Mouse (Mus musculus): ENCODE data around the gene Rnf151. TPM values are rescaled to one million over a fixed set of nuclear protein-coding genes. Genes with fewer than 3 reads are reported as not detected.

Rnf151 gene
- polyA plus RNA-seq, 1 experiment from 2014 or later: not detected

DNA sequence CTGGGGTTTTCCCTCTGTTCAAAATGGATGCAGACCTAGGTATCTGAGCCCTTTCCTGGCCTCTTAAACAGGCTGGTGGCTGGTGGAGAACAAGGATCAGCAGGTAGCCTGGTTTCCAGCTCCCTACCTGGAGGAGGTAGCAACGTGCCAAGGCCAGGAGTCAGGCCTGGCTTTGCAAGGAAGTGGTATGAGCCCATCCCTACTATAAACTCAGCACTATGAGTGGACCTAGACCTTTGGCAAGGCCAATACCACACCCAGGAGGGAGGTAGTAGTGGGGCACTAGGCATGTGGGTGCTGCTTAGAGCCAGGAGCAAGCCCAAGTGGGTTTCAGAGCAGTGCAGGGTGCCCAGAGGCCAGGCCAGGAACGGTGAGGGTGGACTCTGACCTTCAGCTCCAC, 18.4 kb downstream of the Rnf151 start:
- Histone ChIP-seq H3K4me1 (replicated peaks; ENCODE audit: insufficient read depth, low read length) (peaks cover 15% of the 10 kb centered on the region), H3K27ac (no peak overlapping the region), H3K27me3 (ENCODE audit: insufficient read depth, low read length) (no peaks in the 10 kb centered on the region), H3K36me3 (ENCODE audit: insufficient read depth, low read length) (peaks cover 29% of the 10 kb centered on the region), H3K4me3 (replicated peaks; ENCODE audit: low read depth, low read length) (no peak overlapping the region), H3K9me3 (replicated peaks; ENCODE audit: low read length) (no peaks in the 10 kb centered on the region), H3K9ac (ENCODE audit: low read depth, low read length) (no peak overlapping the region), H3K4me2 (ENCODE audit: low read length) (no peak overlapping the region)
- no peak for TF ChIP-seq CTCF (IDR thresholded peaks at IDR 0.05; ENCODE audit: low read depth)
- WGBS: 86% methylated on average over 2 of the region's 2 CpGs
- no peak for DNase-seq (ENCODE audit: low spot score)
- ATAC-seq (replicated peaks; ENCODE audit: low FRiP score, low read depth): no peak

DNA sequence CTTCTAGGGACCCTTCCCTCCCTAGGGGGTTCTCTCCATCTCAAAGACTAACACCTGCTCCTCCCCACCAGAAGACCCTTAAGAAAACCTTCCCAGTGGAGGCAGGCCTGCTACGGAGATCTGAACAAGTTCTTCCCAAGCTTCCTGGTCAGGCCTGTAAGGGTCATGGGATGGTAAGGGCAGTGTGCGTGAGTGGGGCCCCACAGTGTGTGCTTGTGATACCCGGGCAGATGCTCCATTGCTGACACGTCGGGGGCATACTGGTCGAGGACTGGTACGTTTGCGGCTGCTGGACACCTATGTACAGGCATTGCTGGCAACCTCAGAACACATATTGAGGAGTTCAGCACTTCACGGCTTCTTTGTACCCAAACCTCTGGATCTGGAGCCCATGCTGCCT, 19.1 kb downstream of the Rnf151 start:
- ATAC-seq (replicated peaks; ENCODE audit: low FRiP score, low read depth): no peak
- Histone ChIP-seq H3K27ac (no peak overlapping the region), H3K4me2 (ENCODE audit: low read length) (no peak overlapping the region), H3K9ac (ENCODE audit: low read depth, low read length) (no peak overlapping the region), H3K4me1 (replicated peaks; ENCODE audit: insufficient read depth, low read length) (peaks cover 15% of the 10 kb centered on the region), H3K9me3 (replicated peaks; ENCODE audit: low read length) (no peaks in the 10 kb centered on the region), H3K36me3 (ENCODE audit: insufficient read depth, low read length) (peaks cover 21% of the 10 kb centered on the region), H3K27me3 (ENCODE audit: insufficient read depth, low read length) (no peaks in the 10 kb centered on the region), H3K4me3 (replicated peaks; ENCODE audit: low read depth, low read length) (no peak overlapping the region)
- TF ChIP-seq CTCF (IDR thresholded peaks at IDR 0.05; ENCODE audit: low read depth): no peak
- 71% methylated on average over 9 of the region's 9 CpGs for WGBS
- no peak for DNase-seq (ENCODE audit: low spot score)

GRCm38 (mm10) chr17:24697985-24698384, 19.9 kb downstream of the Rnf151 start:
- H3K4me3 ChIP-seq (replicated peaks; ENCODE audit: low read depth, low read length): no peak overlapping the region
- H3K27ac ChIP-seq: no peak overlapping the region
- no peak overlapping the region for H3K4me2 ChIP-seq (ENCODE audit: low read length)
- H3K36me3 ChIP-seq (ENCODE audit: insufficient read depth, low read length): peaks cover 24% of the 10 kb centered on the region
- H3K27me3 ChIP-seq (ENCODE audit: insufficient read depth, low read length): no peaks in the 10 kb centered on the region
- ATAC-seq (replicated peaks; ENCODE audit: low FRiP score, low read depth) (no peak), DNase-seq (ENCODE audit: low spot score) (peak; percentile 21)
- H3K9me3 ChIP-seq (replicated peaks; ENCODE audit: low read length): no peaks in the 10 kb centered on the region
- no peak for TF ChIP-seq CTCF (IDR thresholded peaks at IDR 0.05; ENCODE audit: low read depth)
- H3K4me1 ChIP-seq (replicated peaks; ENCODE audit: insufficient read depth, low read length): peaks cover 15% of the 10 kb centered on the region
- 18% methylated on average over 5 of the region's 5 CpGs for WGBS
- H3K9ac ChIP-seq (ENCODE audit: low read depth, low read length): no peak overlapping the region

- peak; percentile 20; the same call in 1 of the 2 replicates for TF ChIP-seq CTCF (IDR thresholded peaks at IDR 0.05; ENCODE audit: low read depth)
- peak; percentile 90 for DNase-seq (ENCODE audit: low spot score)
- WGBS: under 1% methylated on average over 70 of the region's 76 CpGs
These were observed 21.7 kb downstream of the Rnf151 start, which contains the start of the genes Gfer and Noxo1 for GRCm38 (mm10) chr17:24696011-24696697. TSS of gene Gfer (minus strand) at chr17:24696156. TSS of gene Noxo1 (plus strand) at chr17:24696234.

GRCm38 (mm10) chr17:24695326-24696010, 22.4 kb downstream of the Rnf151 start:
- Histone ChIP-seq H3K27me3 (ENCODE audit: insufficient read depth, low read length) (no peaks in the 10 kb centered on the region), H3K36me3 (ENCODE audit: insufficient read depth, low read length) (peaks cover 17% of the 10 kb centered on the region), H3K9me3 (replicated peaks; ENCODE audit: low read length) (no peaks in the 10 kb centered on the region), H3K4me2 (ENCODE audit: low read length) (peak overlapping the region; percentile 88), H3K27ac (peak overlapping the region; percentile 84), H3K4me1 (replicated peaks; ENCODE audit: insufficient read depth, low read length) (peaks cover 15% of the 10 kb centered on the region), H3K4me3 (replicated peaks; ENCODE audit: low read depth, low read length) (peak overlapping the region; percentile 78), H3K9ac (ENCODE audit: low read depth, low read length) (peak overlapping the region; percentile 80)
- DNase-seq (ENCODE audit: low spot score) (no peak), ATAC-seq (replicated peaks; ENCODE audit: low FRiP score, low read depth) (peak; percentile 8; the same call in 1 of the 2 replicates)
- no peak for TF ChIP-seq CTCF (IDR thresholded peaks at IDR 0.05; ENCODE audit: low read depth)
- WGBS: 3% methylated on average over 51 of the region's 51 CpGs

More at GRCm38 (mm10) chr17:24696011-24696697, 21.7 kb downstream of the Rnf151 start, which contains the start of the genes Gfer and Noxo1:
- H3K27me3 ChIP-seq (ENCODE audit: insufficient read depth, low read length): no peaks in the 10 kb centered on the region
- H3K27ac ChIP-seq: peak within 1 kb of the TSS; percentile 84
- H3K4me2 ChIP-seq (ENCODE audit: low read length): peak within 1 kb of the TSS; percentile 88
- peak; percentile 88 for ATAC-seq (replicated peaks; ENCODE audit: low FRiP score, low read depth)
- peak within 1 kb of the TSS; percentile 78 for H3K4me3 ChIP-seq (replicated peaks; ENCODE audit: low read depth, low read length)
- H3K9ac ChIP-seq (ENCODE audit: low read depth, low read length): peak within 1 kb of the TSS; percentile 80
- H3K9me3 ChIP-seq (replicated peaks; ENCODE audit: low read length): no peaks in the 10 kb centered on the region
- H3K4me1 ChIP-seq (replicated peaks; ENCODE audit: insufficient read depth, low read length): peaks cover 15% of the 10 kb centered on the region
- peaks cover 23% of the 10 kb centered on the region for H3K36me3 ChIP-seq (ENCODE audit: insufficient read depth, low read length)

GRCm38 (mm10) chr17:24692385-24692784, 25.5 kb downstream of the Rnf151 start:
- Histone ChIP-seq H3K36me3 (ENCODE audit: insufficient read depth, low read length) (0 out of 2 replicates have a peak, but pooled peaks cover 9% of the 10 kb centered on the region), H3K4me1 (replicated peaks; ENCODE audit: insufficient read depth, low read length) (peaks cover 27% of the 10 kb centered on the region), H3K4me2 (ENCODE audit: low read length) (no peak overlapping the region), H3K9ac (ENCODE audit: low read depth, low read length) (no peak overlapping the region), H3K27me3 (ENCODE audit: insufficient read depth, low read length) (peaks cover 14% of the 10 kb centered on the region), H3K9me3 (replicated peaks; ENCODE audit: low read length) (no peaks in the 10 kb centered on the region), H3K4me3 (replicated peaks; ENCODE audit: low read depth, low read length) (no peak overlapping the region), H3K27ac (no peak overlapping the region)
- ATAC-seq (replicated peaks; ENCODE audit: low FRiP score, low read depth) (no peak), DNase-seq (ENCODE audit: low spot score) (no peak)
- WGBS: 81% methylated on average over 5 of the region's 5 CpGs
- no peak for TF ChIP-seq CTCF (IDR thresholded peaks at IDR 0.05; ENCODE audit: low read depth)
